Mouse (Mus musculus) urinary bladder, postnatal 14 days (tissue): Measurements from ENCODE around the gene Gm17617.
"Not testable (repeated sequence)": the region's sequence is repeated elsewhere in the genome, so short reads cannot be mapped to it uniquely, and the experiment has no call there.

Experiments used
- DNase-seq: peaks from one replicate; pipeline ENCODE4 v3.0.0; 2021; ENCODE audit warnings: low spot score

Gene Gm17617

DNA sequence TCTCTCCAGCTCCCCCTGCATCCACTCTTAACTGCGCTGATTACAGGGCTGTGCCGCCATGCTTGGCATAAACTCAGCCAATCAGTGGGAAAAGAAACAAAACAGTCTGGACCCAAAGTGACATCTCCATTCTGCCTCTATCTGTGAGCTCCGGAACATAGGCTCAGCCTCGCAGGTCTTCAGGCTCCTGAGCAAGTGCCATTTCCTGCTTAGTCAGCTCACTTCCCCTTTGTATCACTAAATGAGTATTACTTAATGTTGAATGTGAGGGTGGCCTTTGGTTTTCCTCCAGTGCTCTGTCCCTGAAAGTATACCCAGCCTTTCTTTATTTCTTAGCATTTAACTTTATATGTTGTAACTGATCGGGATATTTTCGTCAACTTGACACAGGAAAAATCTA lies 8.4 kb downstream of the Gm17617 start:
- no peak for DNase-seq

DNA sequence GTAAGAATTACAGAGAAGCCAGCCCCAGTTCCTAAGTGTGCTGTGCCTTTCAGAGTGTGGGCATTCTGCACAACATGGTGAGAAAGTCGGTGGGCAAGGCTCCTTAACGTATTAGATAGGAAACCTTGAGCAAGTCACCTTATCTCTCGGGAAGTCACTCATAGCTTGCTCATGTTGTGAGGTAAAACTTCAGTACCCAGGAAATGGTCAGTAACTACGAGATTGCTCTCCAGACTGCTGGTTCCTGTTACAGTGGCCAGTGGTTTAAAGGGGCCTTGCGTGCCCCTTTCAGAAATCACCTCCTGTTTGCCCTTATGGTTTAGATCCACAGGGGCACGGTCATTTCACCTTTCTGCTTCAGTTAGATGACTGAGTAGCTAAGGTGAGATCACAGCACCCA lies 19.0 kb downstream of the Gm17617 start:
- DNase-seq, result no peak

DNA sequence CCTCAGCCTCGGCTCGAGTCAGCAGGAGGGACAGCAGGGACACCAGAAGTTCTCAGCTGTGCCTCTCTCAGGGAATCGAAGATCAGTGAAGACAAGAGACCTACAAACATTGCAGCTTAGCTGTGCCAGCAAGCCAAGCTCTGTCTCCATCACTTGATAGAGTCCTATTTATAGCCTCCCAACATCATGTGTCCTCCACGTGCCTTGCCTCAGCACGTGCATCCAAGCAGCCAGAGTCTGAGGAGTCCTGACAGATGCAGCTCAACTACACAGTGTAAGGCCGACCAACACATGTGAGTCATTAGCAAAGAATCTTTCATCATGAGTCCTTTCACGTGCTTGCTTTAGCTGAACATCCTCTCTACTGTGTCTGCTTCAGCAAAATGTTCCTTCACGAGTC lies 25.7 kb downstream of the Gm17617 start:
- no peak for DNase-seq

DNA sequence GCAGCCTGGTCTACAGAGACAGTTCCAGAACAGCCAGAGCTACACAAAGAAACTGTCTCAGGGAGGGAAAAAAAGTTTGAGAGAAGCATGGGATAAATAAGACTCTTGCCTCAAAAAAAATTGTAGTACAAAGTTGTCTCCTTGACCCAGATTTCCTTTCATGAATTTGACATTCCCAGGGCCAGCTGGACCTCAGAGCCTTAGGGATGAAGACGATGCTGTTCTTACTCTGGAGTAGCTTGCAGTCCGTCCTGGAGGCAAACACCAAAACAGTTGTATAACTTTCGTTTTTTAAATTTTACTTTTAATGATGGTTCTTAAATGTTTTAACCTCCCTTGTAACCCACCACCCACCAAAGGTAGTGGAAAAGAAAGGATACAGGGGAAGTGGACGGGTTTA lies 26.2 kb downstream of the Gm17617 start:
- DNase-seq, result no peak

DNA sequence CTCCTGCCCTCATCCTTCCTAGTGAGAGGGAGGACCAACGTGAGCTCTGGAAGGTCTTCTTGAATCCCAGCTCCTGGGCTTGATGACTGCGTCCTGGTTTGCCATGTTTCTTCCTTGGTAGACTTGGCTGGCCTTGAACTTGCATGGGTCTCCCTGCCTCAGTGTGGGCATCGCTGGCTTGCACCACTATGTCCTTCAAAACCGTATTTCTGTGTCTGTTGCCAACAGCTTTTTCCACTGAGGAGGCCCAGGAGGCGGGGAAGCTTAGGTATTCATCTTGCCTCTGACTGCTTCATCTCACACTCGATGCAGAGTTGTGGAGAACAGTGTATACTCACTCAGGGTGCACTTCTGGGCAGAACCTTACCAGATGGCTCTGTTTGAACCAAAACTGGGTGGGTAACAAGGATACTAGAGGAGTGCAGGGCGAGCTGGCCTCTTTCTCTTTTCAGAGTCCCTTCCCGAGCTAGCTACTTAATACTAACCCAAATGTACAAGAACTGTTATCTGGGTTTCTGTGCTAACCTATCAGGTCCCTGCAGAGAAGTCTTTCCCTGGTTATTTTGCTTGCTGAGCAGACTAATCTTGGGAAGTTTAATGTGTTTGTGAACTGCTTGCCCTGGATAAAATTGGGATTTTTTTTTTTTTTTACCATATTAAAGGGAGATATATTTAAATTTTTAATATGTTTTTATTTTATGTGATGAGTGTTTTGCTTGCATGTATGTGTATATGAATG lies 27.2 kb downstream of the Gm17617 start:
- DNase-seq, result no peak

DNA sequence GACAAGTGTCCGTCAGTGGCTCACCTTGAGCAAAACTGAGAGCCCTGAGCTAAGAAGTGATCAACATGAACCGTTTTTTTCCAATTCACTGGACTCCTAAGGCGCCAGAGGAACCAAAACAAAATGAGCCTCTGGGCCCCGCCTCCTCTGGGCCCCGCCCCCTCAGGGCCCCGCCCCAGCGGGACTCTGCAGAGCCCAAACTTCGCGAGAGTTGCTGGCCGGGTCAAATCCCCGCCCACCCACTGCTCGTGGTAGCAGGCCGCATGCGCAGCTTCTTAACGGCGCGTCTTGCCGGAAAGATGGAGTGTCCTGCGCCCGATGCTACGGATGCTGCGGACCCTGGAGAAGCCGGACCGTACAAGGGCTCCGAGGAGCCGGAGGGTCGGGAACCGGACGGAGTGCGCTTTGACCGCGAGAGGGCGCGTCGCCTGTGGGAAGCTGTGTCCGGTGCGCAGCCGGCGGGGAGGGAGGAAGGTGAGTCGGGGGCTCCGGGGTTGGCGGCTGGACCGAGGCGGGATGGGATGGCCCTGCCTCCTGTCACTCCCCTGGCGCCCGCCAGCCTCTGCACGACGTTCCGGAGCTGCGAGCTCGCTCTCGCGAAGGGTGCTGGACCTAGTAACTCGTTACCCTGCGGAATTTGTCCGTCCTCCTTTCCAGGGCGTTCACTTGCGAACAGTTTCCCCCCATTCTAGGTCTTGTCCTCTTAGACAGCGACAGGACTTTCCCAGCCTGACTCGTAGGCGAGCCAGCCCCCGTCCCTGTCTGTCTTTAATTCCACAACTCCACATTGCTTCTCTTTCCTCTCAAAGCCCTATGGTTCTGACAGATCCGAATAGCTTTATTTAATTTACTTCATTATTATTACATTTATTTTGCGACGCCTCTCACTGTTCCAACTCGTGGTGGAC lies 28.0 kb downstream of the Gm17617 start, which contains the start of gene Zfp346:
TSS of gene Zfp346 (plus strand) at position 267 of the 908 bp plus-strand sequence.
- peak; percentile 99 for DNase-seq

DNA sequence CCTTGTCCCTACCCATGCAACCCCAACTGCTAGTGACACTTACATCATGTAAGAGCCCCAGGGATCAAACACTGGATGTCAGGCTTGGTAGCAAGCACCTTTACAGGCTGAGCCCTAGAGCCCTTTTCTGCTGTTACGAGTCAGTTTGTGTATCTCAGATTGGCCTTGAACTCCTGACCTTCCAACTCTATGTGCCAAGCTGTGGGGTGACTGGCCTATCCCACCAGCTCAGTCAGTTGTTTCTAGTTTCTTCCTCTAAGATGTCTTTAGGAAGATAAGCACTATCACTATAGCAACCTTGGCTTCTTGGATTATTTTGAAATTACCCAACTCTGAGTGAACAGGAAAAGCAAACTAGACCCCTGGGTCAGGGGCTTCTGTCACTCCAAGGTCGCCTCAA lies 30.0 kb downstream of the Gm17617 start:
- no peak for DNase-seq

DNA sequence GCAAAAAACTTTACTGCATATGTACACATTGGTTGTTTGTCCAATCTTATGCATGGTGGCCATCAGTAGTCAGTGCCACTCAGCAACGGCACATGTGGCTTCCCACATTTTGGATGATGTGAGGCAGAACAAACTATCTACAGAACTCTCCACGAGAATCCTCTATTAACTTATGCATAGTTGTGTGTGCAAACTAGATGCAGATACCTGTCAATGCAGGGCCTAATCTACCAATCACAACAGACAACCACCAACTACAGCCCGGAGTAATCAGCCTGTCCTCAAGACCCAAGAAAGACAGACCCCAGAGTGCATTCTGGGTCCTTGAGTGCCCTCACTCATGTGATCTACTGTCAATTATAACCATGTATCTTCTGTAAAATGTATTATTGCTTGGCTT lies 31.0 kb downstream of the Gm17617 start:
- no peak for DNase-seq

DNA sequence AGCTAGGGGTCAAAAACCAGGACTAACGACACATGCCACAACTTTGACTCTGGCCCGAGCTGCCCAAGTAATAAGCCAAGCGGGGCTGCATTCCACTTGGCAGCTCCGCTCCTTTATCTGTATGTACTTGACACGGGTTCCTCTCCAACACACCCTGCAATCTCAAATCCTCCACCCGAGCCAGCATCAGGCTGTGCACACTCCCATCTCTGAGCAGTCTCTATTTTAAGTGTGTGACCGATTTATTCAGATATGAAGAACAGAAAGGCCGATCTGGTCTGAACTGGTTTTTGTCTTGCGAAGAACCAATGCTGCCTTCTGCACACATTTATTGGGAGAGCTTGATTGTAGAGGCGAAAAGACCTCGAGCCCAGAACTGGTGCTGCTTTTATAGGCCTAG lies 31.7 kb downstream of the Gm17617 start:
- no peak for DNase-seq

DNA sequence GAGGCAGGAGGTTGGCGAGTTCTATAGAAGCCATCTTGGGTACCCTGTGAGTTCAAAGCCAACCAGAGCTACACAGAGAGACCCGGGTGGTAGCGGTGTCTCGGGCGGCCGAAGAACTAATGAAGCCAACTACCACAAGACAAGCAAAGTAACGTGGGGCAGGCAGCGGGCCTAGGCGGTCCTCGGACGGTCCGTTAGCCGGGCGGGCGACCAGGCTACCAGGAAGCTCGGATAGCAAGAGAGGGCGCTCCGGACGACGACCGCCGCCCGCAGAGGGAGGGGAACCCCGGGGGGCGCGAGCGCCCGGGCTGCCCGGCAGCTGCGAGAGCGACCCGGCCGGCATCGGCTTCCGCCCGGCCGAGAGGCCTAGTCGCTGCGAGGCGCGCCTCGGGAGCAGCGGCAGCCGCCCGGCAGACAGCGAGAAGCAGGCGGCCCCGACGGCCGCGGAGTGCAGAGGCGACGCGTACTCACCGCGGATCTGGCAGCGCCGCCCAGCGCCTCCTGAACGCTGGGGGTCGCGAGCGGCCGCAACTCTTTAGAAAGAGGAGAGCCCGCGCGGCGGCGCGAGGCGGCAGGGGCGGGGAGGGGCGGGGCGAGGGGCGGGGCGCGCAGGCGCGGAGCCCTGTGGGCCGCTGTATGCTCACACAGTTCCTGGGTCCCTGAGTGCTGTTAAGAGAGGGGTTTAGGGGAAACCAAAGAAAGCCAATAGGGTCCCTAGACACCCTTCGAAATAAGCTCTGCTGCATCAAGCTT lies 33.4 kb downstream of the Gm17617 start, which contains the start of gene Uimc1:
TSS of gene Uimc1 (minus strand) at position 575 of the 753 bp plus-strand sequence.
- DNase-seq, result peak; percentile 81

DNA sequence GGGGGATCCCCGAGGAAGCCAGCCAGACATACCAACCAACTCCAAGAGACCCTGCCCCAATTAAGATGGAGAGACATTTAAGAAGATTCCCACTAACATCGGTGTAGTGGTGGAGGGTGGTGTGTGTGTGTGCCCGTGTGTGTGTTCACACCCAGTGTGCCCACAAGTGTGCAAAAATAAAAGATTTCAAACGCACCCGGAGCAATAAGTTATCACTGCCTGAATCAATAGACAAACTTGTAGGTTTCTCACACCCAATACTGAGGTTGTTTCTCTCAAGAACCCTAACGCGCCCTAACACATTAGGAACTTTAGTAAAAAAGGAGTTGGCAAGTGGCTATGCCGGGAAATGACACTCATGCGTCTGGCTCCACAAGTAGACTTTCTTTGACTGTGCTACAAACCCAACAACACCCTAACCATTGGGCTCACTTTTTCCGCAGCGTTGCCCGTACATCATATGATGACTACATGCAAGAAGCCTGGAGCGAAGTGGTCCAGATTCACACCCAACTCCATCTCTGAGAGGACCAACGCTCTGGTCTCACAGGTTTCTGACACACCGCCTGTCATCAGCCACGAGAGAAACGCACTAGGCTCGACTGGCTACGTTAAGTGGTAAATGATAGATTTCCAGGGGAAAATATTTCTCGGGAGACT lies 34.2 kb downstream of the Gm17617 start:
- peak; percentile 16 for DNase-seq

DNA sequence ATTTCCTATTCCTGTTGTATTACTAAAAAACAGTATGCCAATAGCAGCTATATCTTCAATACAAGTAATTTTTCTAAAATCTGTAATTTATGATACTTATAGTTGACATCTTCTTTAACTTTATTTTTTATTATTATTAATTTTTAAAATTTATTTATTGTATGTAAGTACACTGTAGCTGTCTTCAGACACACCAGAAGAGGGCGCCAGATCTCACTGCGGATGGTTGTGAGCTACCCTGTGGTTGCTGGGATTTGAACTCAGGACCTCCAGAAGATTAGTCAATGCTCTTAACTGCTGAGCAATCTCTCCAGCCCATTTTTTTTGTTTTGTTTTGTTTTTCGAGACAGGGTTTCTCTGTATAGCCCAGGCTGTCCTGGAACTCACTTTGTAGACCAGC lies 35.5 kb downstream of the Gm17617 start:
- not testable (repeated sequence) for DNase-seq

DNA sequence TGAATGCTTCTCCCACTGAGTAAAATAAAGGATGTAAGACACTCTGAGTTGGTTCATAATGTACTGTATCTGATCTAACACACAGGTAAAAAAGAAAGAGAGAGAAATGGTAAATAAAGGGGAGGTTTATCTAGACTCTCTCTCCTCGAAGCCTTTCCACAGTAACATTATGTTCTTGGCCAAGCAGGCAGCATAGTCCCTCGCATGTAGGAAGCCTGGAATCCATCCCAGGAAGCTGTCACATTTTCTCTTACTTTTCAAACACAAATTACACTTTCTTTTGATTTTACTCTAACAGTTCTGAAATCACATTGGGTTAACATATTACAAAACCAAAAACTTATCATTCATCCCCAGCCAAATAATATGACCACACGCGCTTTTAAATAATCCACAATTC lies 40.8 kb downstream of the Gm17617 start:
- no peak for DNase-seq
